In the genomic region with DNA sequence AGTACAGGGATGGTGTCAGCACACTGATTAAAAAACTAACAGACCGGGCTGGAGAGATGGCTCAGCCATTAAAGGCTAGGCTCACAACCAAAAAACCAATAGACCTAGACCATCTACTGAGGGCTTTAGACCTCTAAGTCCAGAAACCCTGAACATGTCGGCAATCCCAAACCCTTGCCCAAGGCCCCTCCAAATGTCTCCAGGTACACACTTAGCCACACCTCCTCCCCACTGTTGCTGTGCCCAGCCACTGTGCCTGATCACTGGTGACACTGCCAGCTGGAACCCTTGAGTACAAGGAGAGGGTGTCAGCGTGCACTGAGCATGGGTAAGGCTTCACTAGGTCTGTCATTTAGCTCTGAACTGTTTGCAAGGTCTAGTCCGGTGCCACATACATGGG, we compare ENCODE assay signal across 14 mouse cellular contexts.
"Had no signal": no experiment of that assay in that cellular context is flagged by ENCODE, and none has a peak within 500 bp of the region (broad histone marks: within the 10 kb centered on the region; RNA-seq: fewer than 3 reads in every experiment).

No protein-coding gene starts in this region.

- H3K27me3 ChIP-seq: liver, embryonic 13.5 days; lung, embryonic 15.5 days; midbrain, embryonic 15.5 days; neural tube, embryonic 12.5 days had no signal

- H3K4me3 ChIP-seq: left cerebral cortex, adult 2 months; limb, embryonic 10.5 days; liver, embryonic 13.5 days; lung, embryonic 15.5 days; megakaryocyte, embryonic 14.5 days; midbrain, embryonic 15.5 days; neural tube, embryonic 12.5 days had no signal

- DNase-seq: liver, embryonic 13.5 days; liver, postnatal 0 days; lung, postnatal 14 days; thymus, postnatal 4 days had no signal

- H3K27ac ChIP-seq: limb, embryonic 10.5 days; liver, embryonic 13.5 days; lung, embryonic 15.5 days; macrophage; midbrain, embryonic 15.5 days; neural tube, embryonic 12.5 days; stomach, postnatal 0 days had no signal

- H3K9me3 ChIP-seq: limb, embryonic 10.5 days; liver, embryonic 13.5 days; lung, embryonic 15.5 days; megakaryocyte, embryonic 14.5 days; midbrain, embryonic 15.5 days; neural tube, embryonic 12.5 days had no signal

- H3K4me2 ChIP-seq: liver, embryonic 13.5 days; lung, embryonic 15.5 days; midbrain, embryonic 11.5 days; midbrain, embryonic 15.5 days; neural tube, embryonic 12.5 days had no signal

- H3K9ac ChIP-seq: liver, embryonic 13.5 days; liver, postnatal 0 days; lung, embryonic 15.5 days; midbrain, embryonic 15.5 days; neural tube, embryonic 12.5 days had no signal

- ATAC-seq: intestine, postnatal 0 days; liver, postnatal 0 days; midbrain, embryonic 15.5 days had no signal
